Mouse (Mus musculus) frontal cortex, adult 2 months (tissue): ENCODE measurements around the gene Abca14. TPM values are rescaled to one million over a fixed set of nuclear protein-coding genes. Genes with fewer than 3 reads are reported as not detected.
"Not testable (repeated sequence)": the region's sequence is repeated elsewhere in the genome, so short reads cannot be mapped to it uniquely, and the experiment has no call there.

Experiments
- DNase-seq, 2 experiments: peaks; one replicate each; pipeline ENCODE4 v3.0.0; 2022; ENCODE audit warnings: low spot score in 1 of 2; ENCODE audit errors: extremely low spot score in 1 of 2
- polyA plus RNA-seq: library from polyadenylated mRNA; depleted of rRNA; stranded (reverse); fragments of >200 nt; gene quantifications from 2 replicates; pipeline ENCODE4 v1.2.3, GENCODE M21; 2012; rRNA removed

Gene Abca14
- polyA plus RNA-seq, 1 experiment, result 0.02 TPM

- DNase-seq, result no peak
Measured at GRCm38 (mm10) chr7:120201231-120201744, 2.5 kb upstream of the Abca14 start.

- DNase-seq, result peak in 1 of 2 experiments; percentile 48
Measured at GRCm38 (mm10) chr7:120201771-120202170, 2.0 kb upstream of the Abca14 start, which contains the start of gene Crym. TSS of gene Crym (minus strand) at chr7:120202111.

- no peak for DNase-seq
Measured at GRCm38 (mm10) chr7:120205989-120206388, 2.2 kb downstream of the Abca14 start.

GRCm38 (mm10) chr7:120228541-120228940 lies 24.8 kb downstream of the Abca14 start:
- peak; percentile 25 to 69 for DNase-seq

- DNase-seq, result no peak
Measured at GRCm38 (mm10) chr7:120241092-120241491, 37.3 kb downstream of the Abca14 start.

- peak in 1 of 2 experiments; percentile 2 for DNase-seq
Measured at GRCm38 (mm10) chr7:120271135-120271991, 67.6 kb downstream of the Abca14 start.

- DNase-seq, result peak in 1 of 2 experiments; percentile 3
Measured at GRCm38 (mm10) chr7:120272110-120272509, 68.3 kb downstream of the Abca14 start.

- no peak for DNase-seq
Measured at GRCm38 (mm10) chr7:120285286-120285685, 81.5 kb downstream of the Abca14 start.

- DNase-seq, result peak; percentile 50 to 60
Measured at GRCm38 (mm10) chr7:120316086-120316485, 112.3 kb downstream of the Abca14 start.

GRCm38 (mm10) chr7:120322963-120323362 lies 119.2 kb downstream of the Abca14 start:
- no peak for DNase-seq

- DNase-seq, result not testable (repeated sequence)
Measured at GRCm38 (mm10) chr7:120325911-120326310, 122.2 kb downstream of the Abca14 start.

GRCm38 (mm10) chr7:120327220-120328073 lies 123.7 kb downstream of the Abca14 start:
- DNase-seq, result peak; percentile 7 to 69

- DNase-seq, result peak in 1 of 2 experiments; percentile 13
Measured at GRCm38 (mm10) chr7:120328087-120328793, 124.5 kb downstream of the Abca14 start, which contains the start of gene Abca15. TSS of gene Abca15 (plus strand) at chr7:120328670.

- no peak for DNase-seq
Measured at GRCm38 (mm10) chr7:120361159-120361558, 157.4 kb downstream of the Abca14 start.

Other genes starting within 250 kb of the Abca14 start
- 0.02 and 0.06 TPM in 2 replicates for gene Dnah3, start 108.7 kb upstream of the Abca14 start, polyA plus RNA-seq
- 12.0 and 14.8 TPM in 2 replicates for gene Tmem159, start 101.6 kb upstream of the Abca14 start, polyA plus RNA-seq
- 0.24 and 0.32 TPM in 2 replicates for gene Zp2, start 58.7 kb upstream of the Abca14 start, polyA plus RNA-seq
- gene Anks4b, start 30.1 kb upstream of the Abca14 start, polyA plus RNA-seq, result 0.06 and 0.12 TPM in 2 replicates
- 42.4 and 80.4 TPM in 2 replicates for gene Crym, start 1.9 kb upstream of the Abca14 start, polyA plus RNA-seq
- gene Abca15, start 124.7 kb downstream of the Abca14 start, polyA plus RNA-seq, result 0.04 TPM in 1 of 2 replicates, not detected in the other
- gene Abca16, start 205.7 kb downstream of the Abca14 start, polyA plus RNA-seq, result not detected in 2 replicates